ENCODE assay signal across 8 mouse cellular contexts in genomic region chr10:88379013-88379885, GRCm38 (mm10). TPM values are rescaled to one million over a fixed set of nuclear protein-coding genes. Genes with fewer than 3 reads are reported as not detected.
DNase-seq lines count a peak whose midpoint lies in the region; ATAC-seq and TF ChIP-seq lines count a peak whose summit lies in the region.

TSS of gene Dram1 (minus strand) at chr10:88379080.
TSS of gene Gnptab (plus strand) at chr10:88379132.

- ATAC-seq in CD4-positive, CD25-positive, alpha-beta regulatory T cell, adult 4 months: peak; percentile 85
- ATAC-seq in forebrain, embryonic 11.5 days (replicated peaks; ENCODE audit: low FRiP score): peak; percentile 90
- ATAC-seq in heart, embryonic 16.5 days (replicated peaks; ENCODE audit: extremely low read depth, insufficient read depth, low FRiP score): peak; percentile 87
- peak; percentile 84 for ATAC-seq in liver, embryonic 14.5 days (ENCODE audit: insufficient read depth)
- ATAC-seq in stomach, embryonic 15.5 days (ENCODE audit: insufficient read depth, low FRiP score, low read depth): peak; percentile 88

- H3K27ac ChIP-seq in forebrain, embryonic 11.5 days (ENCODE audit: low read depth, low read length): no peak within 1 kb of the TSS
- H3K27ac ChIP-seq in heart, embryonic 16.5 days (ENCODE audit: low read length): peak within 1 kb of the TSS; percentile 64
- peak within 1 kb of the TSS; percentile 9; the same call in 1 of the 2 replicates for H3K27ac ChIP-seq in liver, embryonic 14.5 days
- peak within 1 kb of the TSS; percentile 52 for H3K27ac ChIP-seq in stomach, embryonic 15.5 days

- H3K36me3 ChIP-seq in forebrain, embryonic 11.5 days (ENCODE audit: control insufficient read depth, insufficient read depth, low read length): no peaks in the 10 kb centered on the region
- H3K36me3 ChIP-seq in heart, embryonic 16.5 days (ENCODE audit: control insufficient read depth, insufficient read depth): no peaks in the 10 kb centered on the region
- H3K36me3 ChIP-seq in liver, embryonic 14.5 days (replicated peaks; ENCODE audit: control insufficient read depth, insufficient read depth, low read depth): no peaks in the 10 kb centered on the region
- no peaks in the 10 kb centered on the region for H3K36me3 ChIP-seq in stomach, embryonic 15.5 days

- WGBS in forebrain, embryonic 11.5 days: under 1% methylated on average over 86 of the region's 87 CpGs
- WGBS in heart, embryonic 16.5 days: under 1% methylated on average over 86 of the region's 87 CpGs
- WGBS in liver, embryonic 14.5 days (ENCODE audit: insufficient replicate concordance): under 1% methylated on average over 80 of the region's 87 CpGs
- under 1% methylated on average over 87 of the region's 87 CpGs for WGBS in stomach, embryonic 15.5 days

- no peaks in the 10 kb centered on the region for H3K9me3 ChIP-seq in forebrain, embryonic 11.5 days (ENCODE audit: control insufficient read depth, low read length)
- no peaks in the 10 kb centered on the region for H3K9me3 ChIP-seq in heart, embryonic 16.5 days (replicated peaks; ENCODE audit: control insufficient read depth, low read length)
- no peaks in the 10 kb centered on the region for H3K9me3 ChIP-seq in liver, embryonic 14.5 days (ENCODE audit: control insufficient read depth, low read length)
- no peaks in the 10 kb centered on the region for H3K9me3 ChIP-seq in stomach, embryonic 15.5 days

- no peaks in the 10 kb centered on the region for H3K27me3 ChIP-seq in forebrain, embryonic 11.5 days (ENCODE audit: control insufficient read depth, insufficient read depth, low read length)
- H3K27me3 ChIP-seq in heart, embryonic 16.5 days (ENCODE audit: control insufficient read depth, insufficient read depth, low read length): no peaks in the 10 kb centered on the region
- H3K27me3 ChIP-seq in liver, embryonic 14.5 days (ENCODE audit: control insufficient read depth, insufficient read depth, low read length): no peaks in the 10 kb centered on the region
- no peaks in the 10 kb centered on the region for H3K27me3 ChIP-seq in stomach, embryonic 15.5 days (replicated peaks)

- peak within 1 kb of the TSS; percentile 58 for H3K4me3 ChIP-seq in forebrain, embryonic 11.5 days (ENCODE audit: low read depth, low read length)
- peak within 1 kb of the TSS; percentile 76 for H3K4me3 ChIP-seq in heart, embryonic 16.5 days (ENCODE audit: low read length)
- peak within 1 kb of the TSS; percentile 63 to 70 for H3K4me3 ChIP-seq in liver, embryonic 14.5 days (ENCODE audit: insufficient read depth in 1 of 2, low read depth in 2 of 2, low read length in 2 of 2)
- peak within 1 kb of the TSS; percentile 85 for H3K4me3 ChIP-seq in stomach, embryonic 15.5 days (replicated peaks)

- H3K4me2 ChIP-seq in forebrain, embryonic 11.5 days (ENCODE audit: low read depth, low read length, severe bottlenecking): peak within 1 kb of the TSS; percentile 94
- peak within 1 kb of the TSS; percentile 83 for H3K4me2 ChIP-seq in heart, embryonic 16.5 days (ENCODE audit: low read depth, low read length)
- H3K4me2 ChIP-seq in liver, embryonic 14.5 days (ENCODE audit: low read depth): peak within 1 kb of the TSS; percentile 87
- H3K4me2 ChIP-seq in stomach, embryonic 15.5 days: peak within 1 kb of the TSS; percentile 88

- TF ChIP-seq CTCF in liver, embryonic 14.5 days (IDR thresholded peaks at IDR 0.05; ENCODE audit: low read depth): peak; percentile 82

- H3K4me1 ChIP-seq in forebrain, embryonic 11.5 days (replicated peaks; ENCODE audit: control insufficient read depth, insufficient read depth, low read length): no peaks in the 10 kb centered on the region
- H3K4me1 ChIP-seq in heart, embryonic 16.5 days (ENCODE audit: control insufficient read depth, insufficient read depth, low read length): peaks cover 31% of the 10 kb centered on the region
- H3K4me1 ChIP-seq in liver, embryonic 14.5 days (replicated peaks; ENCODE audit: control insufficient read depth in 2 of 2, insufficient read depth in 2 of 2, low read length in 1 of 2): peaks cover 0 to 20% of the 10 kb centered on the region in 2 experiments; a peak in 2 of 4 replicates
- H3K4me1 ChIP-seq in stomach, embryonic 15.5 days: peaks cover 9% of the 10 kb centered on the region

- H3K9ac ChIP-seq in forebrain, embryonic 11.5 days (ENCODE audit: low read length): peak within 1 kb of the TSS; percentile 62
- peak within 1 kb of the TSS; percentile 79 for H3K9ac ChIP-seq in heart, embryonic 16.5 days (ENCODE audit: low read length)
- H3K9ac ChIP-seq in liver, embryonic 14.5 days (replicated peaks): peak within 1 kb of the TSS; percentile 60
- peak within 1 kb of the TSS; percentile 57 for H3K9ac ChIP-seq in stomach, embryonic 15.5 days

- TF ChIP-seq EP300 in liver, embryonic 14.5 days (IDR thresholded peaks at IDR 0.05; ENCODE audit: low read depth): no peak

- peak; percentile 60 for DNase-seq in c-Kit-negative CD71-positive TER-119-positive erythroid progenitor cells, embryonic 14.5 days (ENCODE audit: low read depth, low spot score)
- peak; percentile 93 for DNase-seq in forebrain, embryonic 11.5 days (ENCODE audit: low spot score)
- DNase-seq in kidney, postnatal 36 days: peak; percentile 74 to 89
- peak; percentile 59 to 66 (median 65) for DNase-seq in liver, embryonic 14.5 days (ENCODE audit: low read depth in 3 of 3, low spot score in 3 of 3)
- DNase-seq in neural tube, embryonic 10.5 days (ENCODE audit: extremely low spot score, low spot score): peak; percentile 89

RNA-seq across cellular contexts. Expression of gene Dram1, which starts in this region (rescaled TPM):
- under 1 TPM; 0.48 to 0.98 TPM for polyA plus RNA-seq in CD4-positive, CD25-positive, alpha-beta regulatory T cell, adult 4 months (2017; shearing (Covaris generic))
- 0.49 and 0.67 TPM in 2 replicates for polyA plus RNA-seq in forebrain, embryonic 11.5 days (2014; fragmentation: Nextera tagmentation; extraction: Ambion mirVana)
- 3.3 and 11.8 TPM in 2 replicates for polyA plus RNA-seq in heart, embryonic 16.5 days (2015; fragmentation: Nextera tagmentation; extraction: Ambion mirVana)
- 0.73 and 1.2 TPM in 2 replicates for polyA plus RNA-seq in liver, embryonic 14.5 days (2012; rRNA removed)
- polyA plus RNA-seq in liver, embryonic 14.5 days (2014; fragmentation: Nextera tagmentation; extraction: Ambion mirVana): 1.3 and 1.5 TPM in 2 replicates
- polyA plus RNA-seq in stomach, embryonic 15.5 days (2015; fragmentation: Nextera tagmentation; extraction: Ambion mirVana): 6.4 and 7.9 TPM in 2 replicates

RNA-seq across cellular contexts. Expression of gene Gnptab, which starts in this region (rescaled TPM):
- polyA plus RNA-seq in CD4-positive, CD25-positive, alpha-beta regulatory T cell, adult 4 months (2017; shearing (Covaris generic)): 1 to 10 TPM; 4.1 to 6.5 TPM
- 11.8 and 12.8 TPM in 2 replicates for polyA plus RNA-seq in forebrain, embryonic 11.5 days (2014; fragmentation: Nextera tagmentation; extraction: Ambion mirVana)
- polyA plus RNA-seq in heart, embryonic 16.5 days (2015; fragmentation: Nextera tagmentation; extraction: Ambion mirVana): 9.4 and 9.6 TPM in 2 replicates
- 3.7 and 4.9 TPM in 2 replicates for polyA plus RNA-seq in liver, embryonic 14.5 days (2012; rRNA removed)
- 2.3 and 2.9 TPM in 2 replicates for polyA plus RNA-seq in liver, embryonic 14.5 days (2014; fragmentation: Nextera tagmentation; extraction: Ambion mirVana)
- 9.9 and 11.6 TPM in 2 replicates for polyA plus RNA-seq in stomach, embryonic 15.5 days (2015; fragmentation: Nextera tagmentation; extraction: Ambion mirVana)
